Mouse (Mus musculus) hindbrain, embryonic 15.5 days (tissue): Measurements from ENCODE around the gene Retreg3. TPM values are rescaled to one million over a fixed set of nuclear protein-coding genes. Genes with fewer than 3 reads are reported as not detected.

Experiments
- ATAC-seq: fragments of 200-750 bp; cut with Nextera tagmentation; 2 replicates; pipeline ENCODE4 v1.8.0; 2017; ENCODE audit warnings: low read depth, moderate number of reproducible peaks, moderate TSS enrichment; ENCODE audit not compliant: low FRiP score
- H3K27ac ChIP-seq: fragments of 300-500 bp; sonication (generic); replicated peaks from 2 replicates; pipeline ENCODE4 v1.5.1; 2015; ENCODE audit warnings: mild to moderate bottlenecking, inconsistent platforms
- H3K27me3 ChIP-seq: fragments of 300-500 bp; sonication (generic); 2 replicates; pipeline ENCODE4 v1.6.1; 2015; ENCODE audit warnings: control low read depth, inconsistent platforms
- H3K36me3 ChIP-seq: fragments of 300-500 bp; sonication (generic); 2 replicates; pipeline ENCODE4 v1.6.1; 2015; ENCODE audit warnings: control low read depth, inconsistent platforms
- H3K4me1 ChIP-seq: fragments of 300-500 bp; sonication (generic); replicated peaks from 2 replicates; pipeline ENCODE4 v1.6.1; 2015; ENCODE audit warnings: control low read depth, inconsistent platforms
- H3K4me2 ChIP-seq: fragments of 300-500 bp; sonication (generic); 2 replicates; pipeline ENCODE4 v1.6.1; 2015; ENCODE audit warnings: moderate library complexity, mild to moderate bottlenecking, inconsistent platforms
- H3K4me3 ChIP-seq: fragments of 300-500 bp; sonication (generic); 2 replicates; pipeline ENCODE4 v1.5.1; 2015; ENCODE audit warnings: mild to moderate bottlenecking, inconsistent platforms
- H3K9ac ChIP-seq: fragments of 300-500 bp; sonication (generic); 2 replicates; pipeline ENCODE4 v1.6.1; 2015; ENCODE audit warnings: inconsistent platforms
- H3K9me3 ChIP-seq: fragments of 300-500 bp; sonication (generic); 2 replicates; pipeline ENCODE4 v1.6.1; 2016; ENCODE audit warnings: control low read depth, inconsistent platforms
- WGBS: fragments of 180-500 bp; shearing (Covaris S2); methylation state at CpG from one replicate; pipeline ENCODE4 v1.1.7; 2015; 5-methylcytosine and 5-hydroxymethylcytosine counted together
- polyA plus RNA-seq: library from polyadenylated mRNA; unstranded; fragments of >200 nt; fragmentation: Nextera tagmentation; extraction: Ambion mirVana; gene quantifications from 2 replicates; pipeline ENCODE4 v1.2.1, GENCODE M21; 2015

Retreg3 gene
- 23.6 and 25.5 TPM in 2 replicates for polyA plus RNA-seq

DNA sequence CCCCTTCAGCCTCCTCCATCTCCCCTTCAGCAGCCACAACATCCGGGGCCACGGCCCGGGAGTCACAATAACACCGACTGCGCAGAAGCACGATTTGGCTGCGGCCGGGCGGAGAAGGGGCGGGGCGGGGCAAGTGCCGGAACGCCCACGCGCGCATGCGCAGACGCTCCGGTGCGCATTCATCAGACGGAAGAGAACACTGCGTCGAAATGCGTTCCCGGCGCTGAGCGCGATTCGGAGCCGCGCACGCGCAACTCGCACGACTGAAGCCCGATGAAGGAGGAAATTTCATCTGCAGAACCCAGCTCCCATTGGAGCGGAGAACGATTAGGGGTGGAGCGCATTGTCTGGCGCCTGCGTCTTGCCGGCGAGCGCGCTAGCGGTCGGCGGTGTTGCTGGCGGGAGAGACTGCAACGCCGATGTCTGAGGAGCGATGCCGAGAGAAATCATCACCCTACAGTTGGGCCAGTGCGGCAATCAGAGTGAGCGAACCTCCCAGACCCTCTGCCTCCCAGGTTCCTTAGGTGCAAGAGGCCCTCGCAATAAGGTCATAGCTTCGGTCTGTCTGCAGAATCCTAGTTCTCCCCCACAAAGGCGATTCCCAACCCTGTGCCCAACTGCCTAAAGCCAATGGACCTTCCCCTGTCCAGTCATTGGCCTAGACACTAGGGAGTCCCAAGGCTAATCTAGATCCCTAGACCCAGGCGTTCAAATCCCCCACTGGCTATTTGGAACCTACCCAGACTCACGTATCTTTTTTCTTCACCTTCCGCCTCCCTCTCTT, at the start of gene Retreg3, which contains the start of gene Tubg1:
Retreg3 (minus strand) TSS at position 133 of the 784 bp plus-strand sequence.
Tubg1 (plus strand) TSS at position 178 of the 784 bp plus-strand sequence.
- Histone ChIP-seq H3K4me2 (peak within 1 kb of the TSS; percentile 94), H3K4me3 (peak within 1 kb of the TSS; percentile 89), H3K4me1 (peaks cover 41% of the 10 kb centered on the region), H3K36me3 (peaks cover 5% of the 10 kb centered on the region; the same call in 1 of the 2 replicates), H3K9ac (peak within 1 kb of the TSS; percentile 97), H3K27me3 (no peaks in the 10 kb centered on the region), H3K9me3 (no peaks in the 10 kb centered on the region), H3K27ac (peak within 1 kb of the TSS; percentile 91)
- peak; percentile 96 for ATAC-seq
- WGBS, result under 1% methylated on average over 60 of the region's 61 CpGs

DNA sequence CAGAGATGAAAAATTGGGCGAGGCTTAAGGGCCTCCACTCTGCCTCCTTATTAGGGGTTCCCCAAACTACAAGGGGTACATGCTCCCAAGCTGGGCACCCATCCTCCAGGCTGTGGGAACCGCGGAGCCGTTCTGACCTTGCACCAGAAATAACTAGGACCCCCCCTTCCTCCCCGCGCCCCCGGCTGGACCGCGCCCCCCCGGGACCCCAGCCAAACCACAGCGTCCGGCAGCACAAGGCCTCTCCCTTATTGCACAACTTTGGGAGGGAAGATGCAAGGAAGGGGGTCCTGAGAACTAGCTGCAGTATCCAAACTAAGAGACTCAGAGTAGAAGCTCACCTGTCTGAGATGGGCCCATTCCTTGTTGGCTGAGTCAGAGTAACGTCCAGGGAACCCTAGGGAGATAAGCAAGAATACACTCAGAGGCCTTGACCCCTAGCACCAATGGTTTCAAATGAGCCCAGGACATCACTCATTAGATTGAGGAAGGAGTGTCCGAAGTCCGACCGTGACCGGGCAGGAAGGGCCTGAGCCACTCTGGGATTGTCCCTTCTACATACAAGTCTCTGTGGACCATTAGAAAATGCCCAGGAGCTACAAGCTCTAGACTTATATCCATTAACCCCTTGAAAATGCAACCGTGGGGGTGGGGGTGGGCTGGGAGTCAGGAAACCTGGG, 48.7 kb upstream of the Retreg3 start:
- Histone ChIP-seq H3K4me1 (peaks cover 49% of the 10 kb centered on the region), H3K9me3 (no peaks in the 10 kb centered on the region), H3K4me3 (no peak overlapping the region), H3K36me3 (peaks cover 22% of the 10 kb centered on the region), H3K9ac (no peak overlapping the region), H3K27me3 (peaks cover 53% of the 10 kb centered on the region), H3K27ac (no peak overlapping the region), H3K4me2 (peak overlapping the region; percentile 81)
- WGBS, result 73% methylated on average over 18 of the region's 18 CpGs
- ATAC-seq, result no peak

DNA sequence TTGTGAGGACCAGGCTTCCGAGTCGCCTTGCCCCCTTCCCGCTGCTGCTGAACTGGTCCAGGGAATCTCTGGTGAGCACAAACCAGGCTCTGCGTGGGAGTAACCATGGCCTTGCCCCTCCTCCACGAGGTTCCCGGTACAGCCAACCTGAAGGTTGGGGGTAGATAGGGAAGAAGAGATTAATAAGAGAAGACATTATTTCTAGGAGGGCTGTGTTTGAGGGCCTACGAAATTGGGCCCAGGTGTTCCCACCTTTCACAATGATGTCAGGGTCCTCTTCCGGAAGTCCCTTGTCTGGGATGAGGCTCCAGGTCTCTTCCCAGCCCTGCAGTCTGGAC, 48.2 kb upstream of the Retreg3 start:
- H3K36me3 ChIP-seq, result peaks cover 22% of the 10 kb centered on the region
- no peak overlapping the region for H3K4me2 ChIP-seq
- no peak overlapping the region for H3K4me3 ChIP-seq
- ATAC-seq, result no peak
- H3K9me3 ChIP-seq, result no peaks in the 10 kb centered on the region
- no peak overlapping the region for H3K9ac ChIP-seq
- no peak overlapping the region for H3K27ac ChIP-seq
- peaks cover 44% of the 10 kb centered on the region for H3K4me1 ChIP-seq
- 52% methylated on average over 8 of the region's 8 CpGs for WGBS
- H3K27me3 ChIP-seq, result peaks cover 58% of the 10 kb centered on the region

DNA sequence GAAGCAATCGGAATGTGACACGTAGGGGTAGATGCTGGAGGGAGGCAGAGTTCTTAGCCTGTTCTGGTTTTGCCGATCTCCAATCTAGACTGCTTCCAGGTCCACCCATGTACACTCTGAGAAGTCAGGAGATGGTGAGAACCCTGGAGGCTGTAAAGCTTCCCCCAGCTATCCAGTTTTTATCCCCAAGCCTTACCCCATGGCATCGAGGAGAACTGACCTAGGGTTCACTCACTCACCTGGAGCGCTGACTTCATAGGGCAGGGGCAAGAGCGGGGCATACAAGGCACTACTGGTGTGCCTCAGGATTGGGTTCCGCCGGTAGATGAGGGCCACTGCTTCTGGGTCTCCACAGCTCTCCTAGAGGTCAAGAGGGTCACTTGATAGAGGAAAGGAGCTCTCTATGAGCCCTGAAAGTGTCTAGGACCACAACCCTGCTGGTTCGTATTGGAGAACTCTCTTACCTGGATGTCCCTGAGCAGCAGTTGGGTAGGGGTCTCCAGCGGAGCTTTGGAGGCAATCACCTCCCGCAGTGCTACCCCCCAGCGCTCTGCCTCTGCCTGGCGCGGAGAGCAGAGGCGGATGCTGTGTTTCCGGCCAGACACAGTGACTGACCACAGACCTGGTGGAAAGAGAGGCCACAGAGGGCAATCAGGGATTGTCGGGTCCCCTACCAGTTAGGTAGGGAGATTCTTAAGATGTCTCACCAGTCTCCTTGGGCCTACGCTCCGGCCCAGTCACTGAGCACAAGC, 47.7 kb upstream of the Retreg3 start:
- H3K9me3 ChIP-seq, result no peaks in the 10 kb centered on the region
- 64% methylated on average over 19 of the region's 19 CpGs for WGBS

DNA sequence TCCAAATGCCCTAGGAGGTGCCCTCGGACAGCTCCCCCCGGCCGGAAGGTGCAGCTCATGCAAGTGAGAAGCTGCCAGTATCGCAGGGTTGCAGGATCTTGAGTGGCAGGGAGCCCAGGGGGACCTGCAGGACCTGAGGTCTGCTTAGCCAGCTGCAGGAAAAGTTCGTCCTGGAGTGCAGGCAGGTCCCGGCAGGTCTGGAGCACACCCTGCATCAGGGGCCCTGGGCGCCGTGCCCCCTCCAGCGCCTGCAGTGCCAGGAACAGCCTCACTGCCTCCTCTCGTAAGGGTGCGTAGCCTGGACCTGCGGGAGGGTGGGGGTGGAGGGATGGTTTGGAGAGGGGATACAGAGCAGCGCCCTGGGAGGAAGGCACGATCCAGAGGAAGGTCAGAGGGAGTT, 46.7 kb upstream of the Retreg3 start:
- Histone ChIP-seq H3K9ac (no peak overlapping the region), H3K27me3 (peaks cover 62% of the 10 kb centered on the region), H3K4me2 (no peak overlapping the region), H3K4me1 (peaks cover 31% of the 10 kb centered on the region), H3K27ac (no peak overlapping the region), H3K4me3 (no peak overlapping the region), H3K9me3 (no peaks in the 10 kb centered on the region), H3K36me3 (peaks cover 28% of the 10 kb centered on the region)
- no peak for ATAC-seq
- 60% methylated on average over 14 of the region's 14 CpGs for WGBS

More for the DNA sequence above, 47.7 kb upstream of the Retreg3 start:
- Histone ChIP-seq H3K9ac (no peak overlapping the region), H3K27ac (no peak overlapping the region), H3K27me3 (peaks cover 62% of the 10 kb centered on the region), H3K4me1 (peaks cover 40% of the 10 kb centered on the region), H3K36me3 (peaks cover 22% of the 10 kb centered on the region), H3K4me2 (no peak overlapping the region), H3K4me3 (no peak overlapping the region)
- ATAC-seq, result no peak

DNA sequence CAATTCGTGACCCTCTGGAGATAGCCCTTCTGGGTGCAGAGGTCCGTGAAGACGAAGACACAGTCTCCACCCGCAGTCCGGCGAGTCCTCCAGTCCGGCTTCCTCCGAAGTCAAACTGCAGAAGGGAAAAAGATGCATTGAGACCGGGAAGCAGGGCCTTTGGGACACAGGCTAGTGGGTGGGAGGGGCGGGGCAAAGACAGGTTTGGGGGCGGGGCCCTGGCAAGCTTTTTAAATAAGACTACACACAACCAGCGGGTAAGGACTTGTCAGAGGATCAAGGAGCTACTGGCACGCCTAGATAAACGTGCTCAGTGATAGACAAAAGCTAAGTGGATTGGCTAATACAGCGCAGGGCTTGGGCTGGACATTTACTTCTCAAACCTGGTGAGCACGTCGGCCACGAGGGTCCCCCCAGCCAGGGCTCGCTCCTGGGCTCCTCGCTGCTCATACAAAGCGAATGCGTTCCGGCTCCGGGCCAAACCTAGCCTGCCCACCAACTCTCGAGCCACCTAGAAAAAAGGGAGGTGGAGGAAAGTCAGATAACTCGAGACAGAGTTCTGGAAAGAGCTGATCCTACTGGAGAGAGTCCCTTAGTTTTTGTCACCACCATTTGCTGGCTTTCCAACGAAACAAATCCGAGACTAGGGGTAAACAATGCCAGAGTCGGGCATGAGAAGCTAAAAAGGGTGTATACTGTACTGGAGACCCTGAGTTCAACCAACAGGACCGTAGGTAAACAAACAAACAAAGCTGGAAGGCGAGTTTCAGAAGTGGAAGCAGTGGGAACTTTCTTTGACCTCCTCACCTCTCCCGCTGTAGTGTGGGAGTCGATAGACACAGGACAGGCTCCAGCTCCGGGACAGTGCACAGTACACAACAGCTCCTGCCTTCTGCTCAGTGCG, 45.2 kb upstream of the Retreg3 start:
- Histone ChIP-seq H3K27me3 (peaks cover 62% of the 10 kb centered on the region), H3K36me3 (peaks cover 28% of the 10 kb centered on the region), H3K9me3 (no peaks in the 10 kb centered on the region), H3K27ac (no peak overlapping the region), H3K4me3 (no peak overlapping the region), H3K4me2 (peak overlapping the region; percentile 44), H3K4me1 (peaks cover 23% of the 10 kb centered on the region), H3K9ac (no peak overlapping the region)
- 28% methylated on average over 35 of the region's 35 CpGs for WGBS
- ATAC-seq, result no peak

DNA sequence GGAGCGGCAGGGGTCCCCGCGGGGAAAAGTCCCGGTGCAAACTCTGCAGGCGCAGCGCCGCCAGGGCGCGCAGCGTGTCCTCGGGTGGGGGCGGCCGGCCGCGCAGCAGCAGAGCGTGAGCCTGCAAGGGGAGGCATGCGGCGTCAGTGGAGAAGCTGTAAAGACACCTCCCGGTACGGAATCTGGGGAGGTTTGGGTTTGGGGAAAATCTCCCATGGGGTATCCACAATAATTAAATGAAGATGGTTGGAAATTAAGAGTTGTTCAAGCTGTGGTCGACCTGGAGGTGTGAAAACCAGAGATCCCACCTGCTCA, 44.6 kb upstream of the Retreg3 start:
- H3K4me3 ChIP-seq, result peak overlapping the region; percentile 21
- WGBS, result 14% methylated on average over 21 of the region's 21 CpGs
- H3K4me2 ChIP-seq, result peak overlapping the region; percentile 44
- no peak overlapping the region for H3K27ac ChIP-seq
- H3K4me1 ChIP-seq, result peaks cover 17% of the 10 kb centered on the region
- H3K9me3 ChIP-seq, result no peaks in the 10 kb centered on the region
- H3K27me3 ChIP-seq, result peaks cover 59% of the 10 kb centered on the region
- no peak overlapping the region for H3K9ac ChIP-seq
- no peak for ATAC-seq
- peaks cover 28% of the 10 kb centered on the region for H3K36me3 ChIP-seq

DNA sequence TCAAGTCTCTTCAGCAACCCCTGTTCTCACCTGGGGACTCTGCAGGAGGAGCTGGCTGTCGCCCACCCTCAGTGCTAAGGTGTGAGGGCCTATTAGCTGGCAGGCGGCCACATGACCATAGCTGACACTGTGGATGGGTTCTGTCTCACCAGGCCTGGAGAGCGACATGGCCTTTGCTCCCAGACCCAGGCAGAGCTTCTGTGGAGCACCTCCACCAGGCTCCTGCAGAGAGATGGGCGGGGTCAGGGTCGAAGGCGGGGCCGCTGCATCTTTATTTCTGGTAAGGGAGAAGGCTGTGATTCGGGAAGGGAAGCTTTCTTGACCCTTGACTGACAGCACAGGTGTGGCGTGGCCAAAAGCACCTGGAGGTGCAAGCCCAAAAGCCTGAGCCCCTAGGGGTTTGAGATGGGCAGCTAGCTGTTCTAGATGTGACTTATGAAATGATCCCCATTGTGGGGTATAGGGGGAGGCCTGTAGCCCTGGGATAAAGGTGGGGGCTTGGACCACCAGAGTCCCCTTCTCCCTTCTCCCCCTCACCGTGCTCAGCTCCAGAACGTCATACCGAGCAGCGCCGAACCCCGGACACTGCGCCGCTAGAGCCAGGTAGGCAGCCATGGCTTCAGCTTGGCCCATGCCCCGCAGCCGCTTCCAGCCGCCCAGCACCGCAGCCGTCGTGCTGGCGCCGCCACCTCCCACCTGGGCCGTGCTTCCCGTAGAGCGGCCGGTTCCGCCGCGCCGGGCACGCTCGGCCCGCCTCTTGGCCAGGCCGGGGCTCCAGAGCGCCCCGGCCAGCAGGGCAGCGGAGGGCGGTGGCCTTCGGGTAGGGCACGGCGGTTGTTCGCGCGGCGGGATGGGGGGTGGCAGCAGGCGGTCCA, 44.0 kb upstream of the Retreg3 start:
- Histone ChIP-seq H3K36me3 (peaks cover 28% of the 10 kb centered on the region), H3K27me3 (peaks cover 59% of the 10 kb centered on the region)

DNA sequence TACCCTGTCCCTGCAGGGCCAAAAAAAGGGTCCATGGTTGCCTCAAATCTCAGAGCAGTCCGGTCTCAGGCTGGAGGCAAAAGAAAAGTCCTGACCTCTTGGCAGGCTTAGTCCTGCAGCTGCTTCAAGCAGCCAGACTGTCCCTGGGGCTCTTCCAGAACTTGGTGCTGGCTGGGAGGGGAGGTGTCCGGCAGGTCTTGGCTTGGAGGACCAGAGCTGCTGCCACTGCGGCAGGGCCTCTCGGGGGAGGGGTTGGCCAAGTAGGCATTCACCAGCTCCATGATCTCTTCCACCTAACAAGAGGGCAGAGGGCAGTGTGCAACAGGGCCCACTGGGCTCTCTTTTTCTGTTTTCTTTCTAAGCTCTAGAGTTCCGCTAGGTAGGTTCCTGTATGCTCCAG, 43.1 kb upstream of the Retreg3 start:
- no peak; the same call in 1 of the 2 replicates for ATAC-seq
- no peaks in the 10 kb centered on the region for H3K9me3 ChIP-seq
- H3K27ac ChIP-seq, result no peak overlapping the region
- H3K9ac ChIP-seq, result no peak overlapping the region
- peaks cover 8% of the 10 kb centered on the region; the same call in 1 of the 2 replicates for H3K4me1 ChIP-seq
- H3K27me3 ChIP-seq, result peaks cover 51% of the 10 kb centered on the region
- no peak overlapping the region for H3K4me2 ChIP-seq
- no peak overlapping the region for H3K4me3 ChIP-seq
- peaks cover 32% of the 10 kb centered on the region for H3K36me3 ChIP-seq
- WGBS, result 41% methylated on average over 5 of the region's 5 CpGs

More for the DNA sequence above, 44.0 kb upstream of the Retreg3 start:
- H3K4me1 ChIP-seq, result peaks cover 11% of the 10 kb centered on the region
- H3K27ac ChIP-seq, result no peak overlapping the region
- no peak for ATAC-seq
- WGBS, result 19% methylated on average over 48 of the region's 49 CpGs
- no peak overlapping the region for H3K9ac ChIP-seq
- H3K4me2 ChIP-seq, result peak overlapping the region; percentile 44
- H3K9me3 ChIP-seq, result no peaks in the 10 kb centered on the region
- H3K4me3 ChIP-seq, result peak overlapping the region; percentile 21

DNA sequence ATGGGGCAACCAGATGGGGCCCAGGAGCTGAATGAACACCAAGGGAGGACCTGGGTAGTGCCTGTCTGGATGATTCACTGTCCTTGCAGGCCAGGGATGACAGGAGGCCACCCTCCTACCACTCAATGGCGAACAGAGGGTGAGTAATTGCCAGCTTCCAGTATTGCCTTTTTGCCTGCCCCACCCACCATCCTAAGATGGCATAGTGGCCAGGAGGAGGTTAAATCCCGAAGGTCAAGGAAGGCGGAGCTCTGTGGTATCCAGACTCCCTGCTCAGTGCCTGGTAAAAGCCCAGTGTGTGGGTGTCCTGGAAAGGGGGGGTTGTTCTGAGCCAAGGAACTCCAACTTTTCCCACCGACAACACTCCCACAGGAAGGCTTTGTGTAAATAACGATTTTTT, 42.6 kb upstream of the Retreg3 start:
- peaks cover 27% of the 10 kb centered on the region for H3K36me3 ChIP-seq

More for the DNA sequence above, 42.6 kb upstream of the Retreg3 start:
- 56% methylated on average over 5 of the region's 5 CpGs for WGBS
- H3K9me3 ChIP-seq, result no peaks in the 10 kb centered on the region
- ATAC-seq, result no peak; the same call in 1 of the 2 replicates
- no peak overlapping the region for H3K9ac ChIP-seq
- no peak overlapping the region for H3K4me3 ChIP-seq
- peaks cover 46% of the 10 kb centered on the region for H3K27me3 ChIP-seq
- peaks cover 8% of the 10 kb centered on the region; the same call in 1 of the 2 replicates for H3K4me1 ChIP-seq
- H3K4me2 ChIP-seq, result no peak overlapping the region
- H3K27ac ChIP-seq, result no peak overlapping the region
